Mouse (Mus musculus) kidney, adult 8-10 months (tissue): ENCODE measurements at regions not wholly inside any gene's neighbourhood (a gene's known extent, or its start where the extent isn't known, plus 50 kb on each side); places are given as distances from the start of the nearest gene placed in this dataset.

Source experiments
- DNase-seq, 2 experiments: peaks; one replicate each; pipeline ENCODE4 v3.0.0; 2022

- DNase-seq, result no peak
Observed at GRCm38 (mm10) chr16:39102151-39102550, 209.7 kb downstream of the Igsf11 start.

- no peak for DNase-seq
Observed at GRCm38 (mm10) chr16:39103360-39104095, 211.1 kb downstream of the Igsf11 start.

GRCm38 (mm10) chr16:39109383-39110033, 217.0 kb downstream of the Igsf11 start:
- DNase-seq, result peak; percentile 13 to 40

GRCm38 (mm10) chr16:39110089-39110488, 217.6 kb downstream of the Igsf11 start:
- DNase-seq, result no peak

- DNase-seq, result no peak
Observed at GRCm38 (mm10) chr16:39118059-39118458, 225.6 kb downstream of the Igsf11 start.

GRCm38 (mm10) chr16:39119811-39120210, 227.3 kb downstream of the Igsf11 start:
- DNase-seq, result no peak

- peak in 1 of 2 experiments; percentile 4 for DNase-seq
Observed at GRCm38 (mm10) chr16:39123445-39123952, 231.0 kb downstream of the Igsf11 start.

- no peak for DNase-seq
Observed at GRCm38 (mm10) chr16:39132459-39132858, 240.0 kb downstream of the Igsf11 start.

- DNase-seq, result no peak
Observed at GRCm38 (mm10) chr16:39135777-39136176, 243.3 kb downstream of the Igsf11 start.

GRCm38 (mm10) chr16:39147151-39147550, 254.7 kb downstream of the Igsf11 start:
- DNase-seq, result no peak

GRCm38 (mm10) chr16:39151325-39152318, 259.2 kb downstream of the Igsf11 start:
- DNase-seq, result peak; percentile 52 to 62

- DNase-seq, result no peak
Observed at GRCm38 (mm10) chr16:39158893-39159292, 266.4 kb downstream of the Igsf11 start.

GRCm38 (mm10) chr16:39159725-39160124, 267.3 kb downstream of the Igsf11 start:
- no peak for DNase-seq

GRCm38 (mm10) chr16:39162684-39163083, 270.2 kb downstream of the Igsf11 start:
- peak in 1 of 2 experiments; percentile 1 for DNase-seq

GRCm38 (mm10) chr16:39191861-39192260, 299.4 kb downstream of the Igsf11 start:
- DNase-seq, result no peak

- no peak for DNase-seq
Observed at GRCm38 (mm10) chr16:39195431-39195830, 303.0 kb downstream of the Igsf11 start.

- no peak for DNase-seq
Observed at GRCm38 (mm10) chr16:39196896-39197295, 304.4 kb downstream of the Igsf11 start.

GRCm38 (mm10) chr16:39223551-39223950, 331.1 kb downstream of the Igsf11 start:
- no peak for DNase-seq

- no peak for DNase-seq
Observed at GRCm38 (mm10) chr16:39229501-39229900, 337.0 kb downstream of the Igsf11 start.

- DNase-seq, result no peak
Observed at GRCm38 (mm10) chr16:39230439-39230838, 338.0 kb downstream of the Igsf11 start.

GRCm38 (mm10) chr16:39234290-39234689, 341.8 kb downstream of the Igsf11 start:
- no peak for DNase-seq

- DNase-seq, result no peak
Observed at GRCm38 (mm10) chr16:39273490-39273889, 381.0 kb downstream of the Igsf11 start.

GRCm38 (mm10) chr16:39284484-39284883, 392.0 kb downstream of the Igsf11 start:
- DNase-seq, result no peak
